Mouse (Mus musculus) liver, postnatal 0 days (tissue): ENCODE measurements around the gene Uba5. TPM values are rescaled to one million over a fixed set of nuclear protein-coding genes. Genes with fewer than 3 reads are reported as not detected.

Experiments used
- ATAC-seq: fragments of 200-750 bp; cut with Nextera tagmentation; 2 replicates; pipeline ENCODE4 v1.8.0; 2017; ENCODE audit warnings: mild to moderate bottlenecking, moderate library complexity
- DNase-seq: peaks from one replicate; pipeline ENCODE4 v3.0.0-alpha.2; 2016
- H3K27ac ChIP-seq: fragments of 300-500 bp; sonication (generic); 2 replicates; pipeline ENCODE4 v1.5.1; 2014; ENCODE audit warnings: antibody characterized with exemption, moderate library complexity, mild to moderate bottlenecking, low read depth
- H3K27me3 ChIP-seq: fragments of 300-500 bp; sonication (generic); 2 replicates; pipeline ENCODE4 v1.6.1; 2014; ENCODE audit warnings: low read length, control low read depth, mixed read lengths; ENCODE audit not compliant: insufficient read depth
- H3K36me3 ChIP-seq: fragments of 300-500 bp; sonication (generic); replicated peaks from 2 replicates; pipeline ENCODE4 v1.6.1; 2014; ENCODE audit warnings: mild to moderate bottlenecking, control low read depth, low read length, moderate library complexity, mixed read lengths; ENCODE audit not compliant: insufficient read depth
- H3K4me1 ChIP-seq: fragments of 300-500 bp; sonication (generic); 2 replicates; pipeline ENCODE4 v1.6.1; 2014; ENCODE audit warnings: antibody characterized with exemption, mild to moderate bottlenecking, control low read depth; ENCODE audit not compliant: insufficient read depth
- H3K4me2 ChIP-seq: fragments of 300-500 bp; sonication (generic); 2 replicates; pipeline ENCODE4 v1.6.1; 2014; ENCODE audit warnings: low read depth, mild to moderate bottlenecking, low read length, moderate library complexity, mixed read lengths
- H3K4me3 ChIP-seq: fragments of 300-500 bp; sonication (generic); 2 replicates; pipeline ENCODE4 v1.5.1; 2014; ENCODE audit warnings: low read depth, low read length
- H3K9ac ChIP-seq: fragments of 300-500 bp; sonication (generic); replicated peaks from 2 replicates; pipeline ENCODE4 v1.6.1; 2014; ENCODE audit warnings: mild to moderate bottlenecking, moderate library complexity
- H3K9me3 ChIP-seq: fragments of 300-500 bp; sonication (generic); 2 replicates; pipeline ENCODE4 v1.6.1; 2016; ENCODE audit warnings: mild to moderate bottlenecking, control low read depth, low read length, mixed read lengths
- CTCF ChIP-seq: sonication (generic); IDR thresholded peaks from 2 replicates; pipeline ENCODE4 v1.5.1; 2016; ENCODE audit warnings: antibody characterized with exemption, low read depth
- EP300 ChIP-seq: IDR thresholded peaks from 2 replicates; pipeline ENCODE4 v1.6.1; 2016; ENCODE audit warnings: antibody characterized with exemption, low read depth, mild to moderate bottlenecking
- WGBS: fragments of 180-500 bp; shearing (Covaris S2); extraction: QIAGEN DNeasy Blood & Tissue Kit; methylation state at CpG from one replicate; pipeline ENCODE4 v1.1.7; 2014; ENCODE audit not compliant: insufficient replicate concordance; 5-methylcytosine and 5-hydroxymethylcytosine counted together
- polyA plus RNA-seq: library from polyadenylated mRNA; unstranded; fragments of >200 nt; fragmentation: Nextera tagmentation; extraction: Ambion mirVana; gene quantifications from 2 replicates; pipeline ENCODE4 v1.2.1, GENCODE M21; 2015

Uba5 gene
- polyA plus RNA-seq, 1 experiment from 2014 or later: 15.4 TPM

- WGBS: 65% methylated on average over 8 of the region's 8 CpGs
- TF ChIP-seq CTCF (no peak), EP300 (no peak)
- no peak overlapping the region for H3K4me3 ChIP-seq
- H3K9me3 ChIP-seq: no peaks in the 10 kb centered on the region
- 0 out of 2 replicates have a peak overlapping the region, but pooled peaks have one; percentile 16 for H3K9ac ChIP-seq
- H3K4me2 ChIP-seq: no peak overlapping the region
- ATAC-seq: no peak
- H3K27ac ChIP-seq: peak overlapping the region; percentile 85
- H3K27me3 ChIP-seq: no peaks in the 10 kb centered on the region
- peaks cover 3% of the 10 kb centered on the region; the same call in 1 of the 2 replicates for H3K4me1 ChIP-seq
- no peak for DNase-seq
- peaks cover 12% of the 10 kb centered on the region; the same call in 1 of the 2 replicates for H3K36me3 ChIP-seq
Measured at GRCm38 (mm10) chr9:104034231-104034630, 28.7 kb downstream of the Uba5 start.

GRCm38 (mm10) chr9:104029861-104030260 lies 33.1 kb downstream of the Uba5 start:
- DNase-seq: no peak
- Histone ChIP-seq H3K9ac (no peak overlapping the region), H3K4me2 (no peak overlapping the region), H3K9me3 (no peaks in the 10 kb centered on the region), H3K36me3 (peaks cover 7% of the 10 kb centered on the region; the same call in 1 of the 2 replicates), H3K4me1 (peaks cover 3% of the 10 kb centered on the region; the same call in 1 of the 2 replicates), H3K27me3 (no peaks in the 10 kb centered on the region), H3K4me3 (no peak overlapping the region), H3K27ac (no peak overlapping the region)
- no peak for TF ChIP-seq CTCF
- ATAC-seq: no peak
- WGBS: 84% methylated on average over 11 of the region's 11 CpGs

- no peak overlapping the region for H3K9ac ChIP-seq
- no peak overlapping the region for H3K4me2 ChIP-seq
- no peak overlapping the region for H3K27ac ChIP-seq
- ATAC-seq: no peak
- no peaks in the 10 kb centered on the region for H3K4me1 ChIP-seq
- H3K9me3 ChIP-seq: no peaks in the 10 kb centered on the region
- H3K36me3 ChIP-seq: peaks cover 11% of the 10 kb centered on the region
- no peaks in the 10 kb centered on the region for H3K27me3 ChIP-seq
- WGBS: 89% methylated on average over 8 of the region's 8 CpGs
- TF ChIP-seq CTCF (no peak), EP300 (no peak)
- no peak for DNase-seq
- no peak overlapping the region for H3K4me3 ChIP-seq
Measured at GRCm38 (mm10) chr9:104027186-104027585, 35.7 kb downstream of the Uba5 start.

GRCm38 (mm10) chr9:104021026-104021425 lies 41.9 kb downstream of the Uba5 start:
- no peak overlapping the region for H3K4me3 ChIP-seq
- no peaks in the 10 kb centered on the region for H3K4me1 ChIP-seq
- H3K9ac ChIP-seq: no peak overlapping the region
- DNase-seq: no peak
- H3K27ac ChIP-seq: no peak overlapping the region
- 89% methylated on average over 10 of the region's 10 CpGs for WGBS
- H3K9me3 ChIP-seq: no peaks in the 10 kb centered on the region
- no peak for TF ChIP-seq CTCF
- TF ChIP-seq EP300: no peak
- no peaks in the 10 kb centered on the region for H3K27me3 ChIP-seq
- ATAC-seq: no peak
- H3K36me3 ChIP-seq: peaks cover 12% of the 10 kb centered on the region
- H3K4me2 ChIP-seq: no peak overlapping the region

GRCm38 (mm10) chr9:104014526-104014925 lies 48.4 kb downstream of the Uba5 start:
- no peak for ATAC-seq
- no peaks in the 10 kb centered on the region for H3K27me3 ChIP-seq
- WGBS: 52% methylated on average over 1 of the region's 1 CpGs
- no peak overlapping the region for H3K4me3 ChIP-seq
- H3K36me3 ChIP-seq: peaks cover 11% of the 10 kb centered on the region; the same call in 1 of the 2 replicates
- H3K4me2 ChIP-seq: no peak overlapping the region
- no peak for DNase-seq
- H3K27ac ChIP-seq: no peak overlapping the region
- H3K4me1 ChIP-seq: no peaks in the 10 kb centered on the region
- no peak overlapping the region for H3K9ac ChIP-seq
- H3K9me3 ChIP-seq: no peaks in the 10 kb centered on the region
- no peak for TF ChIP-seq CTCF
- no peak for TF ChIP-seq EP300

- Histone ChIP-seq H3K9ac (peak overlapping the region; percentile 67), H3K4me3 (peak overlapping the region; percentile 66), H3K27ac (peak overlapping the region; percentile 65), H3K36me3 (no peaks in the 10 kb centered on the region; the same call in 1 of the 2 replicates), H3K4me2 (peak overlapping the region; percentile 88), H3K4me1 (peaks cover 10% of the 10 kb centered on the region), H3K27me3 (no peaks in the 10 kb centered on the region), H3K9me3 (no peaks in the 10 kb centered on the region)
- peak; percentile 74 for DNase-seq
- ATAC-seq: peak; percentile 44
- WGBS: under 1% methylated on average over 33 of the region's 37 CpGs
- TF ChIP-seq CTCF (peak; percentile 72), EP300 (no peak)
Measured at GRCm38 (mm10) chr9:104002913-104003330, 60.0 kb downstream of the Uba5 start.
